Mouse (Mus musculus) forebrain, embryonic 16.5 days (tissue): ENCODE data around the gene Camk2d. TPM values are rescaled to one million over a fixed set of nuclear protein-coding genes. Genes with fewer than 3 reads are reported as not detected.
A peak's percentile ranks its signal among the peaks of the same experiment; 100 is the strongest.

Source experiments
- ATAC-seq: fragments of 200-750 bp; cut with Nextera tagmentation; 2 replicates; pipeline ENCODE4 v1.8.0; 2017; ENCODE audit warnings: mild to moderate bottlenecking, moderate library complexity
- H3K27ac ChIP-seq: fragments of 300-500 bp; sonication (generic); 2 replicates; pipeline ENCODE4 v1.5.1; 2014; ENCODE audit warnings: low read length, control low read depth
- H3K27me3 ChIP-seq: fragments of 300-500 bp; sonication (generic); replicated peaks from 2 replicates; pipeline ENCODE4 v1.6.1; 2014; ENCODE audit warnings: low read length; ENCODE audit not compliant: control insufficient read depth, insufficient read depth
- H3K36me3 ChIP-seq: fragments of 300-500 bp; sonication (generic); 2 replicates; pipeline ENCODE4 v1.6.1; 2014; ENCODE audit not compliant: control insufficient read depth, insufficient read depth
- H3K4me1 ChIP-seq: fragments of 300-500 bp; sonication (generic); replicated peaks from 2 replicates; pipeline ENCODE4 v1.6.1; 2014; ENCODE audit warnings: low read length; ENCODE audit not compliant: control insufficient read depth, insufficient read depth
- H3K4me2 ChIP-seq: fragments of 300-500 bp; sonication (generic); 2 replicates; pipeline ENCODE4 v1.6.1; 2014; ENCODE audit warnings: mild to moderate bottlenecking, low read length, control low read depth
- H3K4me3 ChIP-seq: fragments of 300-500 bp; sonication (generic); replicated peaks from 2 replicates; pipeline ENCODE4 v1.5.1; 2014; ENCODE audit warnings: mild to moderate bottlenecking, low read length, control low read depth
- H3K9ac ChIP-seq: fragments of 300-500 bp; sonication (generic); replicated peaks from 2 replicates; pipeline ENCODE4 v1.6.1; 2014; ENCODE audit warnings: low read depth, low read length, control low read depth
- H3K9me3 ChIP-seq: fragments of 300-500 bp; sonication (generic); 2 replicates; pipeline ENCODE4 v1.6.1; 2016; ENCODE audit warnings: low read length; ENCODE audit not compliant: control insufficient read depth
- WGBS: fragments of 180-500 bp; shearing (Covaris S2); extraction: QIAGEN DNeasy Blood & Tissue Kit; methylation state at CpG from one replicate; pipeline ENCODE4 v1.1.7; 2014; 5-methylcytosine and 5-hydroxymethylcytosine counted together
- polyA plus RNA-seq: library from polyadenylated mRNA; unstranded; fragments of >200 nt; fragmentation: Nextera tagmentation; extraction: Ambion mirVana; gene quantifications from 2 replicates; pipeline ENCODE4 v1.2.1, GENCODE M21; 2015

Gene Camk2d
- polyA plus RNA-seq, 1 experiment from 2014 or later = 40.6 TPM

- no peak overlapping the region for H3K27ac ChIP-seq
- no peaks in the 10 kb centered on the region for H3K4me1 ChIP-seq
- H3K4me2 ChIP-seq = no peak overlapping the region
- no peak for ATAC-seq
- H3K9ac ChIP-seq = no peak overlapping the region
- 74% methylated on average over 4 of the region's 4 CpGs for WGBS
- H3K36me3 ChIP-seq = no peaks in the 10 kb centered on the region
- no peaks in the 10 kb centered on the region for H3K27me3 ChIP-seq
- no peaks in the 10 kb centered on the region for H3K9me3 ChIP-seq
- no peak overlapping the region for H3K4me3 ChIP-seq
Observed at GRCm38 (mm10) chr3:126764745-126765144, 168.6 kb downstream of the Camk2d start.

GRCm38 (mm10) chr3:126770056-126770455, 174.0 kb downstream of the Camk2d start:
- Histone ChIP-seq H3K36me3 (no peaks in the 10 kb centered on the region), H3K4me3 (no peak overlapping the region), H3K9ac (no peak overlapping the region), H3K27me3 (no peaks in the 10 kb centered on the region), H3K4me2 (no peak overlapping the region), H3K27ac (no peak overlapping the region), H3K9me3 (no peaks in the 10 kb centered on the region), H3K4me1 (no peaks in the 10 kb centered on the region)
- WGBS = 79% methylated on average over 6 of the region's 6 CpGs
- no peak for ATAC-seq

- no peak overlapping the region for H3K27ac ChIP-seq
- ATAC-seq = no peak
- WGBS = 82% methylated on average over 8 of the region's 8 CpGs
Observed at GRCm38 (mm10) chr3:126771032-126771431, 174.9 kb downstream of the Camk2d start.

GRCm38 (mm10) chr3:126771541-126771940, 175.4 kb downstream of the Camk2d start:
- no peaks in the 10 kb centered on the region for H3K36me3 ChIP-seq
- H3K4me3 ChIP-seq = no peak overlapping the region
- H3K9me3 ChIP-seq = no peaks in the 10 kb centered on the region
- WGBS = 17% methylated on average over 6 of the region's 6 CpGs
- H3K27me3 ChIP-seq = no peaks in the 10 kb centered on the region
- no peak overlapping the region for H3K4me2 ChIP-seq
- H3K4me1 ChIP-seq = no peaks in the 10 kb centered on the region
- no peak overlapping the region for H3K27ac ChIP-seq
- peak; percentile 97 for ATAC-seq
- no peak overlapping the region for H3K9ac ChIP-seq

More at GRCm38 (mm10) chr3:126771032-126771431, 174.9 kb downstream of the Camk2d start:
- no peaks in the 10 kb centered on the region for H3K27me3 ChIP-seq
- H3K4me1 ChIP-seq = no peaks in the 10 kb centered on the region
- no peak overlapping the region for H3K4me2 ChIP-seq
- no peak overlapping the region for H3K9ac ChIP-seq
- no peaks in the 10 kb centered on the region for H3K36me3 ChIP-seq
- H3K9me3 ChIP-seq = no peaks in the 10 kb centered on the region
- H3K4me3 ChIP-seq = no peak overlapping the region

GRCm38 (mm10) chr3:126776001-126776400, 179.9 kb downstream of the Camk2d start:
- ATAC-seq = no peak
- no peak overlapping the region for H3K4me3 ChIP-seq
- no peaks in the 10 kb centered on the region for H3K4me1 ChIP-seq

GRCm38 (mm10) chr3:126777101-126777500, 181.0 kb downstream of the Camk2d start:
- no peak for ATAC-seq
- no peaks in the 10 kb centered on the region for H3K4me1 ChIP-seq
- H3K9me3 ChIP-seq = no peaks in the 10 kb centered on the region
- WGBS = 98% methylated on average over 9 of the region's 9 CpGs
- H3K36me3 ChIP-seq = no peaks in the 10 kb centered on the region
- no peak overlapping the region for H3K4me2 ChIP-seq
- H3K9ac ChIP-seq = no peak overlapping the region
- no peak overlapping the region for H3K4me3 ChIP-seq
- no peak overlapping the region for H3K27ac ChIP-seq
- H3K27me3 ChIP-seq = no peaks in the 10 kb centered on the region

More at GRCm38 (mm10) chr3:126776001-126776400, 179.9 kb downstream of the Camk2d start:
- H3K9me3 ChIP-seq = no peaks in the 10 kb centered on the region
- H3K4me2 ChIP-seq = no peak overlapping the region
- H3K36me3 ChIP-seq = no peaks in the 10 kb centered on the region
- no peak overlapping the region for H3K27ac ChIP-seq
- H3K9ac ChIP-seq = no peak overlapping the region
- no peaks in the 10 kb centered on the region for H3K27me3 ChIP-seq

- WGBS = 92% methylated on average over 1 of the region's 1 CpGs
- no peak for ATAC-seq
- H3K9me3 ChIP-seq = no peaks in the 10 kb centered on the region
- H3K27me3 ChIP-seq = no peaks in the 10 kb centered on the region
- H3K4me1 ChIP-seq = no peaks in the 10 kb centered on the region
- H3K4me2 ChIP-seq = no peak overlapping the region
- H3K9ac ChIP-seq = no peak overlapping the region
- H3K4me3 ChIP-seq = no peak overlapping the region
- H3K36me3 ChIP-seq = no peaks in the 10 kb centered on the region
- no peak overlapping the region for H3K27ac ChIP-seq
Observed at GRCm38 (mm10) chr3:126777879-126778278, 181.8 kb downstream of the Camk2d start.

- Histone ChIP-seq H3K9ac (no peak overlapping the region), H3K4me2 (no peak overlapping the region), H3K4me3 (no peak overlapping the region), H3K9me3 (no peaks in the 10 kb centered on the region), H3K36me3 (no peaks in the 10 kb centered on the region), H3K27me3 (no peaks in the 10 kb centered on the region), H3K27ac (no peak overlapping the region), H3K4me1 (no peaks in the 10 kb centered on the region)
- ATAC-seq = no peak
- WGBS = 72% methylated on average over 5 of the region's 5 CpGs
Observed at GRCm38 (mm10) chr3:126780014-126780615, 184.0 kb downstream of the Camk2d start.

- no peak overlapping the region for H3K9ac ChIP-seq
- H3K9me3 ChIP-seq = no peaks in the 10 kb centered on the region
- H3K27ac ChIP-seq = no peak overlapping the region
- no peaks in the 10 kb centered on the region for H3K27me3 ChIP-seq
- 88% methylated on average over 2 of the region's 2 CpGs for WGBS
- no peak for ATAC-seq
- no peak overlapping the region for H3K4me3 ChIP-seq
- no peaks in the 10 kb centered on the region for H3K4me1 ChIP-seq
- H3K36me3 ChIP-seq = no peaks in the 10 kb centered on the region
- H3K4me2 ChIP-seq = no peak overlapping the region
Observed at GRCm38 (mm10) chr3:126793035-126793964, 197.2 kb downstream of the Camk2d start.
